Mouse (Mus musculus) midbrain, embryonic 12.5 days (tissue): ENCODE measurements around the gene Pkn3. TPM values are rescaled to one million over a fixed set of nuclear protein-coding genes. Genes with fewer than 3 reads are reported as not detected.
A peak's percentile ranks its signal among the peaks of the same experiment; 100 is the strongest.

Experiments used
- ATAC-seq: fragments of 200-750 bp; cut with Nextera tagmentation; 2 replicates; pipeline ENCODE4 v1.8.0; 2017; ENCODE audit warnings: low read depth, moderate TSS enrichment, moderate library complexity; ENCODE audit not compliant: low FRiP score
- H3K27ac ChIP-seq: fragments of 300-500 bp; sonication (generic); replicated peaks from 2 replicates; pipeline ENCODE4 v1.5.1; 2016; ENCODE audit warnings: mild to moderate bottlenecking
- H3K27me3 ChIP-seq: fragments of 300-500 bp; sonication (generic); 2 replicates; pipeline ENCODE4 v1.6.1; 2016; ENCODE audit warnings: mild to moderate bottlenecking
- H3K36me3 ChIP-seq: fragments of 300-500 bp; sonication (generic); 2 replicates; pipeline ENCODE4 v1.6.1; 2016
- H3K4me1 ChIP-seq: fragments of 300-500 bp; sonication (generic); 2 replicates; pipeline ENCODE4 v1.6.1; 2016
- H3K4me2 ChIP-seq: fragments of 300-500 bp; sonication (generic); replicated peaks from 2 replicates; pipeline ENCODE4 v1.6.1; 2016; ENCODE audit warnings: mild to moderate bottlenecking, moderate library complexity
- H3K4me3 ChIP-seq: fragments of 300-500 bp; sonication (generic); 2 replicates; pipeline ENCODE4 v1.5.1; 2016; ENCODE audit warnings: mild to moderate bottlenecking
- H3K9ac ChIP-seq: fragments of 300-500 bp; sonication (generic); replicated peaks from 2 replicates; pipeline ENCODE4 v1.6.1; 2016; ENCODE audit warnings: mild to moderate bottlenecking, moderate library complexity
- H3K9me3 ChIP-seq: fragments of 300-500 bp; sonication (generic); 2 replicates; pipeline ENCODE4 v1.6.1; 2016; ENCODE audit warnings: mild to moderate bottlenecking
- WGBS: fragments of 180-500 bp; shearing (Covaris S2); methylation state at CpG from one replicate; pipeline ENCODE4 v1.1.7; 2016; 5-methylcytosine and 5-hydroxymethylcytosine counted together
- polyA plus RNA-seq: library from polyadenylated mRNA; unstranded; fragments of >200 nt; fragmentation: Nextera tagmentation; extraction: Ambion mirVana; gene quantifications from 2 replicates; pipeline ENCODE4 v1.2.1, GENCODE M21; 2016

Pkn3 gene
- polyA plus RNA-seq, 1 experiment from 2014 or later, result 9.2 TPM

DNA sequence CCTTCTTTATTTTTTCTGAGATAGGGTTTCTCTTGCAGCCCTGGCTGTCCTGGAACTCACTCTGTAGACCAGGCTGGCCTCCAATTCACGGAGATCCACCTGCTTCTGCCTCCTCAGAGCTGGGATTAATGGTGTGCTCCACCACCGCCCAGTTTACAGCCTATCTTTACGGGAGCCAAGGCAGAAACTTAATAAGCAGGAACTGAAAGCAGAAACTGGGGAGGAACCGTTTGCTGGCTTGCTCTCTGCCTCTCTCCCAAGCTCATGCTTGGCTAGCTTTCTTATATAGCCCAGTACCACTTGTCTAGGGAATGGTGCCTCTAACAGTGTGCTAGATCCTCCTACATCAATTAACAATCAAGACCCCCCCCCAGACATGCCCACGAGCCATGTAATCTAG is 6.6 kb downstream of the Pkn3 start:
- no peak overlapping the region; the same call in 1 of the 2 replicates for H3K4me3 ChIP-seq
- 43% methylated on average over 5 of the region's 5 CpGs for WGBS
- H3K27ac ChIP-seq, result no peak overlapping the region
- no peaks in the 10 kb centered on the region for H3K9me3 ChIP-seq
- H3K9ac ChIP-seq, result no peak overlapping the region
- no peaks in the 10 kb centered on the region for H3K27me3 ChIP-seq
- no peaks in the 10 kb centered on the region for H3K36me3 ChIP-seq
- H3K4me2 ChIP-seq, result peak overlapping the region; percentile 42
- H3K4me1 ChIP-seq, result peaks cover 8% of the 10 kb centered on the region; the same call in 1 of the 2 replicates
- ATAC-seq, result no peak

DNA sequence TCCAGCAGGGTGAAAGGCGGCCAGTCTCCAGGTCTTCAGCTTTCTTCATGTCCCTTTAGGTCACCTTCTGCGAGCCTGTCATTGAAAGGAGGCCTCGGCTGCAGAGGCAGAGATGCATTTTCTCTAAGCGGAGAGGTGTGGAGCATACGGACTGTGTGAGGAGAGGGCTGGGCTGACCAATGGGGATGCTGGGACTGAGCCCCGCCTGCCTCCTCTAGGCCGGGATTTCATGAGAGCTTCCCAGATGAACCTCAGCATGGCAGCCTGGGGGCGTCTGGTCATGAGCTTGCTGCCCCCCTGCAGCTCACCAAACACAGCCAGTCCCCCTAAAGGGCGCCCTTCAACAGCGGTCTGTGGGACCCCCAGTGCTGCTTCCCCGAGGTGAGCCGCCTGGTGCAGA is 7.1 kb downstream of the Pkn3 start:
- no peaks in the 10 kb centered on the region for H3K36me3 ChIP-seq
- 9% methylated on average over 12 of the region's 12 CpGs for WGBS
- 0 out of 2 replicates have a peak, but pooled peaks have one; percentile 30 for ATAC-seq
- no peaks in the 10 kb centered on the region for H3K9me3 ChIP-seq
- H3K27ac ChIP-seq, result no peak overlapping the region
- peak overlapping the region; percentile 20 for H3K4me3 ChIP-seq
- peak overlapping the region; percentile 42 for H3K4me2 ChIP-seq
- peaks cover 8% of the 10 kb centered on the region; the same call in 1 of the 2 replicates for H3K4me1 ChIP-seq
- H3K9ac ChIP-seq, result no peak overlapping the region
- no peaks in the 10 kb centered on the region for H3K27me3 ChIP-seq

DNA sequence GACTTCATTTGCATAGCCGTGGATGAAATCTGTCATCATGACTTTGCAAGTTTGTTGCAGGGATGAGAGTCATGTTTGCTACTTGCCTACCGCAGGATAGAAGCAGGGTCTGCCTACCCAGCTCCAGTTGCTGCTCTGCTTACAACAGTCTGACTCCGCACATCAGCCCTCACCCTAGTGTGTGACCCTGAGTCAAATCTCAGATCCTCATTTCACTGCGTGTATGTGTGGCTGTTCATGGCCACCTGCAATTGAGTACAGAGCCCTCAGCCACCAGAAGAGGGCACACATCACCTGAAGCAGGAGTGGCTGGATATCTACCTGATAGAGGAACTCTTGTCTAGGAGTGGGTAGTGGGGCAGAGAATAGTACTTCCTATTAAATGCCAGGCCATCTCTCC is 9.8 kb downstream of the Pkn3 start:
- WGBS, result 92% methylated on average over 4 of the region's 4 CpGs
- H3K4me3 ChIP-seq, result no peak overlapping the region

DNA sequence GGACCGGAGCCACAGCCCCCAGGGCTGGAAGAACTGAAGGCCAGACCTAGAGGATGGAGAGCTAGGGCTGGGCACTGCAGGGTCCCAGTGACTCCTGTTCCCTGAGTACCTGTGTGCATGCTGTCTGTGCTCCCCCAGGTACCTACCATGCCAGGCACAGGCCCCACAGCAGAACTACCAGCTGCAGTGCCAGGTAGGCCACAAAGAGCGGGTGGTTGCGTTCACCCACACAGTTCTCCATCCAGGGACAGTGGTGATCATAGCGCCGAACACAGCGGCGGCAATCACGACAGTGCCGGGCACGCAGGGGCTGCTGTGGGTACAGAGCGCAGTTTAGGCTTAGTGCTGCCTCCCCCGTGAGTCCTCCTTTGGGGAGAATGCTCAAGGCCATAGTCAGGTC is 14.0 kb downstream of the Pkn3 start:
- 90% methylated on average over 12 of the region's 12 CpGs for WGBS
- no peaks in the 10 kb centered on the region for H3K27me3 ChIP-seq
- no peak for ATAC-seq
- peaks cover 17% of the 10 kb centered on the region for H3K4me1 ChIP-seq
- H3K36me3 ChIP-seq, result peaks cover 16% of the 10 kb centered on the region
- no peak overlapping the region for H3K4me2 ChIP-seq
- no peak overlapping the region for H3K4me3 ChIP-seq
- H3K9me3 ChIP-seq, result no peaks in the 10 kb centered on the region
- H3K27ac ChIP-seq, result no peak overlapping the region
- H3K9ac ChIP-seq, result no peak overlapping the region

More for the DNA sequence above, 9.8 kb downstream of the Pkn3 start:
- Histone ChIP-seq H3K27ac (no peak overlapping the region), H3K9me3 (no peaks in the 10 kb centered on the region), H3K36me3 (peaks cover 12% of the 10 kb centered on the region), H3K4me2 (no peak overlapping the region), H3K9ac (no peak overlapping the region), H3K4me1 (peaks cover 11% of the 10 kb centered on the region), H3K27me3 (no peaks in the 10 kb centered on the region)
- no peak for ATAC-seq

DNA sequence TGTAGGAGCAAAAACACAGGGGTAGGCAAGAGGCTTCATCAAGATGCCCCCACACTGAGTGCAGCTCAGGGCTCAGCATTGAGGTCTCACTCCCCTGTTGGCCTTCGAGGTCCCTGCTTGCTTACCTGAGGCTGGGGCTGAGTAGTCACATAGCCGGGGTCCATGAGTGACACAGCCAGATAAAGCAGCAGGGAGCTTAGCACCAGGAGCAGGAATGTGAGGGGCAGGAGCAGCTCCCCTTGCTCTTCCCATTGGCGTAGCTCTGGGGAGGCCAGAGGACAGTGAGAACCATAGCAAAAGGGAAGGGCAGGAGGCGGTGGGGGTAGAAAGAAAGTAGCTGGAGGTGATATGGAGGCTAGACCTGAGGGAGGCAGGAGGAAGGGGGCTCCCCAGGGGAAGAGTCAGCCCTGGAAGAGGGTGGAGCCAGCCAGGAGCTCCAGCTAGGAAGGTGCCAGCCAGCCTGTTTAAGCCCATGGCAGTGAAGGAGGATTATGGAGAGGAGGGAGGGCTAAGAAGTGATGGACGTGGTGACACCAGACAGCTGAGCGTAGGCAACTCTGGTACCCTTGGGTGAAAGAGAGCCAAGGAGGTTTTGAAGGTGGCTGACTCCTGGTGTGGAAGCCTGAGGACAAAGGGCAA is 14.9 kb downstream of the Pkn3 start:
- Histone ChIP-seq H3K27ac (no peak overlapping the region), H3K4me1 (peaks cover 17% of the 10 kb centered on the region), H3K36me3 (peaks cover 16% of the 10 kb centered on the region), H3K4me3 (peak overlapping the region; percentile 64), H3K4me2 (peak overlapping the region; percentile 69), H3K9me3 (no peaks in the 10 kb centered on the region), H3K27me3 (no peaks in the 10 kb centered on the region), H3K9ac (peak overlapping the region; percentile 60)
- no peak for ATAC-seq
- WGBS, result 56% methylated on average over 6 of the region's 6 CpGs

DNA sequence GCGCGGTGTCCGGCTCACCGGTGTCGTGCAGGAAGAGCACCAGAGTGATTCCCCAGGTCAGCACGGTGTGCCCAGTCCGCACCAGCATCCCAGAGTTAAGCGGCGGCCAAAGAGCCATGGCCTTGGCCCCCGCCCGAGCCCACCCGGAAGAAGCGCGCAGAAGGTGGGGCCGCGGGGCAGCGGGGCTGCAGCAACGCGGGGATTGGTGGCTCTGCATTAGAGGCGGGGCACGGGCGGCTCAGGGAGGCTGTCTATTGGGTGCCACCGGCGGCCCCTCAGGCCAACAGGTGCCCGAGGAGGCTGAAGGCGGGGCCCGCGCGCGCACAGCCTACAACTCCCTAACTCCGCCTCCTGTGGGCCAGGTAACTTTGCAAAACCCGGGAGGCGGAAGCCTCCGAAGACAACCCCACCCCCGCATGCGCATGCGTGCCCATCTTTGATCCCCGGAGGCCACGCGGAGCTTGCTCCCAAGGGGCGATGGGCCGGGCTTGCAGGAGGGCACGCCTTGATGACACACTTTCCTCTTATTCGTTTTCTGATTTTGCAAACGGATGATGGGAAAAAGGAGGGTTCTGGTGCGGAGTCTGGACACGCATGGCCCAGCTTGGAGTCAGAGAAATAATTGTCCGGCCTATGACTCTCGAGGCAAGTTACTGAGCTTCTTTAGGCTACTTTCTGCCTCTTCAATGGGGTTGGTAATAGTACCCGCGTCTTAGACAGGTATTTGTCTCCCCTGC is 16.2 kb downstream of the Pkn3 start, which contains the start of gene Zdhhc12:
Gene Zdhhc12 (minus strand): TSS at position 178 of the 737 bp plus-strand sequence.
- under 1% methylated on average over 51 of the region's 51 CpGs for WGBS
- no peak within 1 kb of the TSS; the same call in 1 of the 2 replicates for H3K27ac ChIP-seq
- peaks cover 23% of the 10 kb centered on the region for H3K36me3 ChIP-seq
- peak within 1 kb of the TSS; percentile 64 for H3K4me3 ChIP-seq
- no peaks in the 10 kb centered on the region for H3K9me3 ChIP-seq
- no peaks in the 10 kb centered on the region for H3K27me3 ChIP-seq
- ATAC-seq, result peak; percentile 96
- H3K9ac ChIP-seq, result peak within 1 kb of the TSS; percentile 60
- peak within 1 kb of the TSS; percentile 69 for H3K4me2 ChIP-seq
- peaks cover 17% of the 10 kb centered on the region for H3K4me1 ChIP-seq

DNA sequence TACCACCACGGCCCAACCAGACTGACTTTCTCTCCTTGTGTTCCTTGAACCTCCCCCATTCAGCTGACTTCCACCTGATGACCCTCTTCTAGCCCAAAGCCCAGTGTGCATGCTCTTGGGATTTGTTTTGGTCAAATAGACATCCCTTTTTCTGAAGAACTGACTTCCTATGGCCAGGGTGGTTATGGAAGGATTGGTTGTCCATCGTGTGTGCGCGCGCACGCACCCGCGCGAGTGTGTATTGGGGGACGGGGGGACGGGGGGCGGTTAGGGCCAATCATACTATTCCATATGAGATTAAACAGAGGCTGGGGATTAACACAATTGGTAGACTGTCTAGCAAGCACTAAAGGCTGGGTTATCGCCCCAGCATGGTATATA is 16.7 kb downstream of the Pkn3 start:
- Histone ChIP-seq H3K27ac (no peak overlapping the region; the same call in 1 of the 2 replicates), H3K9ac (peak overlapping the region; percentile 60; the same call in 1 of the 2 replicates), H3K4me2 (peak overlapping the region; percentile 69), H3K4me3 (peak overlapping the region; percentile 64), H3K9me3 (no peaks in the 10 kb centered on the region), H3K36me3 (peaks cover 28% of the 10 kb centered on the region), H3K4me1 (peaks cover 17% of the 10 kb centered on the region), H3K27me3 (no peaks in the 10 kb centered on the region)
- no peak for ATAC-seq
- WGBS, result 5% methylated on average over 13 of the region's 13 CpGs

DNA sequence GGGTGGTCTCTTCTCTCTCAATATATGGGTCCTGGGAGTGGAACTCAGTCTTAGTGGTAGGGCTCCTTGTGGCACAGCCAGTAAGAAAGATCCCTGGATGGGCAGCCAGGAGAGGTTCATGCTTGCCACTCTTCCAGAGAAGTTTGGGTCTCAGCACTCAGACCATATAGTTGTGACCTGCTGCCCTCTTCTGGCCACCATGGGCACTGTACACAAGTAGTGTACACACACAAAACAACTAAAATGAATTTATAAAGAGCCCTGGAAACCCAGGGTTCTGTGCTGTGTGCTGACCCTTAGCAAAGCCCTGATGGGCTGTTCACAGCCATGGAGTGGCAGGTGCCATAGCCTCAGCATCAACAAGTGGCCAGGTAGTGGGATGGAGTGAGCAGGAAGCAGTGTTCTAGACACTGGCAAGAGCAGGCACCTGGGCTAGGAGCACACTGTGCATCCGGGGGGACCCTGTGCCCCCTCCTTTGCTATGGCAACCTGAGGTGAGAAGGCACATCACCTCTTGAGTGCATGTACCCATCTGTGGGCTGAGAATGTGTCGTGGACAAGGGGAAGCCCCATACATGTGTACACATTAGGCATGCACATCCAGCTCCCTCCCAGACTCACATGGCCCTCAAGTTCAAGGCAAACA is 18.5 kb downstream of the Pkn3 start:
- peaks cover 41% of the 10 kb centered on the region for H3K36me3 ChIP-seq
- H3K9ac ChIP-seq, result no peak overlapping the region
- no peak for ATAC-seq
- no peak overlapping the region for H3K4me2 ChIP-seq
- H3K27ac ChIP-seq, result no peak overlapping the region
- H3K4me1 ChIP-seq, result peaks cover 17% of the 10 kb centered on the region
- no peak overlapping the region for H3K4me3 ChIP-seq
- no peaks in the 10 kb centered on the region for H3K9me3 ChIP-seq
- 82% methylated on average over 2 of the region's 2 CpGs for WGBS
- no peaks in the 10 kb centered on the region for H3K27me3 ChIP-seq

DNA sequence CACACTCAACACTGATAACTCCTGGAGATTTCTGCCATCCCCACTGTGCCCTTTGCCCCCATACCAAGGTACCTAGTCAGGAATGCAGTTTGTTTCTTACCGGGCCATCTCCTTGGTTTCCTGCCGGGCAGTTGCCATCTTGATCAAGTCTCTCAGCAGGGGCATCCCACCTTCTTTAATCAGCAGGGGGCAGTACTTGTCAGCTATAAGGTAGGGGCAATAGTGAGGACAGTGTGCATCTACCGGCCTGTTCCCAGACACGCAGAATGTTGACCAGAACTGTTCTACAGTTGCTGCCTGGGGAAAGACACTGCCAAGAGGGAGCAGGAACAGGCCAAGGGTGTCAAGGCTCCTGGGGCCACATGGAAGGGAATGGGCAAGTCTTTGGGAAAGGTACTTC is 22.7 kb downstream of the Pkn3 start:
- WGBS, result 78% methylated on average over 4 of the region's 4 CpGs
- no peaks in the 10 kb centered on the region for H3K4me1 ChIP-seq
- H3K36me3 ChIP-seq, result peaks cover 72% of the 10 kb centered on the region
- no peak overlapping the region for H3K4me3 ChIP-seq
- no peak overlapping the region for H3K9ac ChIP-seq
- no peak for ATAC-seq
- H3K27me3 ChIP-seq, result no peaks in the 10 kb centered on the region
- no peaks in the 10 kb centered on the region for H3K9me3 ChIP-seq
- H3K27ac ChIP-seq, result no peak overlapping the region
- no peak overlapping the region for H3K4me2 ChIP-seq

DNA sequence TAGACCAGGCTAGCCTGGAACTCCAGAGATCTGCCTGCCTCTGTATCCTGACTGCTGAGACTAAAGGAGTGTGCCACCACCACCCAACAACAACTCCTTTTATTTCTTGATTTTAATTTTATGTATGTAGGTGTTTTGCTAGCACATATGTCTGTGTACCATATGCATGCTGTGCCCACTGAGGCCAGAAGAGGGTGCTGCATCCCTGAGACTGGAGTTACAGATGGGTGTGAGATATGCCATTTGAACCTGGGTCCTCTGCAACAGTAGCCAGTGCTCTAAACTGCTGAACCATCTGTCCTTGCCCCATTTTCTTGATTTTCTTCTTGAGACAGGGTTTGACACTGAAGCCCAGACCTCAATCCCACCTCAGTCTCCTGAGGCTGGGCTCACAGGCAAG is 28.9 kb downstream of the Pkn3 start:
- H3K9ac ChIP-seq, result no peak overlapping the region
- no peaks in the 10 kb centered on the region for H3K27me3 ChIP-seq
- H3K4me1 ChIP-seq, result no peaks in the 10 kb centered on the region
- H3K9me3 ChIP-seq, result no peaks in the 10 kb centered on the region
- H3K4me3 ChIP-seq, result no peak overlapping the region
- H3K27ac ChIP-seq, result no peak overlapping the region
- H3K4me2 ChIP-seq, result no peak overlapping the region
- ATAC-seq, result no peak
- H3K36me3 ChIP-seq, result peaks cover 94% of the 10 kb centered on the region

DNA sequence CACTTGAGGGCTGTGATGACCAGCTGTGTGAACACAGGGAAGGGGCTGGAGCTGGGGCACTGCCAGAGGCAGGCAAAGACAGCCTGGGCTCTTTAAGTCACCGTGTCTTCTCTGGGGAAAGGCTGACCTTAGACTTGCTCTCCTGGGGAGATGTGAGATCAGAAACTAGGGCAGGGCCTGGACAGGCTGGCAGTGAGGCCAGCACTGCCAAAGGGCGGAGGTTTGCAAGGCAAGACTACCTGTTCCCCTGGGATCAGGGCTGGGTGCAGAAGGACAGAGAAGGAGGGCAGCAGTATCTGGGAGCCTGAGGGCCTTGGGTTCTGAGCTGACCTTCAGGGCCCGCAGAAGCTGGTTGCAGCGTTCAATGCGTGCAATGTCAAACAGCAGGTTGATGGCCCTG is 30.2 kb downstream of the Pkn3 start:
- WGBS, result 93% methylated on average over 5 of the region's 5 CpGs
- ATAC-seq, result no peak
- H3K4me3 ChIP-seq, result no peak overlapping the region
- no peak overlapping the region for H3K4me2 ChIP-seq
- no peaks in the 10 kb centered on the region for H3K4me1 ChIP-seq
- H3K27me3 ChIP-seq, result no peaks in the 10 kb centered on the region
- H3K9me3 ChIP-seq, result no peaks in the 10 kb centered on the region
- H3K27ac ChIP-seq, result no peak overlapping the region
- no peak overlapping the region for H3K9ac ChIP-seq
- H3K36me3 ChIP-seq, result peaks cover 95% of the 10 kb centered on the region

DNA sequence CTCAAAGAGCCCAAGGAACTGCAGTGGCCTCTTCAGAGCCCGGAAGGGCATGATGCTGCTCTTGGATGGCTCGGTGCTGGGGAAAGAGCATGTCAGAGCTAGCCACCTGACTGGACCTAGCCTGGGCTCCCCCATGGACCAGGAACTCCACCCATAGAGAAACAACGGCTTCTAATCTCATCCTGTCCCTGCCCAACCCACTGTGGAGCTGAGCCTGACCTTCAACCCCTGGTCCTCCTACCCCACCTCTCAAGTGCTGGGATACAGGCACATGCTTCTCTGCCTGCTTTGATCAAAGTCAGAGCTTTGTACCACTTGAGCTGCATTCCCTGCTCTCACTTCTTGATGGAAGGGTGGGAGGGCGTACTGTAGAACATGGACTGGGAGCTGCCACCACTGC is 30.8 kb downstream of the Pkn3 start:
- Histone ChIP-seq H3K4me2 (no peak overlapping the region), H3K27ac (no peak overlapping the region), H3K4me1 (no peaks in the 10 kb centered on the region), H3K9me3 (no peaks in the 10 kb centered on the region), H3K9ac (no peak overlapping the region), H3K27me3 (no peaks in the 10 kb centered on the region), H3K4me3 (no peak overlapping the region), H3K36me3 (peaks cover 95% of the 10 kb centered on the region)
- no peak for ATAC-seq
- 90% methylated on average over 4 of the region's 4 CpGs for WGBS
